Comparison of ENCODE assay signal across 8 mouse cellular contexts in genomic region chr16:37789015-37789381, GRCm38 (mm10). TPM values are rescaled to one million over a fixed set of nuclear protein-coding genes. Genes with fewer than 3 reads are reported as not detected.
DNase-seq lines count a peak whose midpoint lies in the region; ATAC-seq and TF ChIP-seq lines count a peak whose summit lies in the region.

No protein-coding gene starts in this region.

- peak; percentile 74 for TF ChIP-seq EP300 in lung, postnatal 0 days (IDR thresholded peaks at IDR 0.05)

- no peaks in the 10 kb centered on the region for H3K9me3 ChIP-seq in embryonic facial prominence, embryonic 14.5 days (ENCODE audit: control insufficient read depth, low read length)
- H3K9me3 ChIP-seq in lung, postnatal 0 days (ENCODE audit: low read length), result no peaks in the 10 kb centered on the region

- H3K4me1 ChIP-seq in embryonic facial prominence, embryonic 14.5 days (ENCODE audit: control insufficient read depth, insufficient read depth, low read length), result peaks cover 70% of the 10 kb centered on the region
- H3K4me1 ChIP-seq in lung, postnatal 0 days (ENCODE audit: insufficient read depth, low read depth, low read length), result peaks cover 35% of the 10 kb centered on the region

- WGBS in embryonic facial prominence, embryonic 14.5 days, result 44% methylated on average over 6 of the region's 6 CpGs
- 23% methylated on average over 6 of the region's 6 CpGs for WGBS in lung, postnatal 0 days

- DNase-seq in Muller cell, postnatal 12 days (ENCODE audit: inconsistent ontology term), result peak; percentile 55
- DNase-seq in embryonic facial prominence, embryonic 14.5 days (ENCODE audit: low spot score), result peak; percentile 79
- peak; percentile 60 to 70 for DNase-seq in heart, postnatal 10 days
- DNase-seq in lung, postnatal 0 days (ENCODE audit: low spot score), result peak; percentile 90
- no peak for DNase-seq in thymus, postnatal 10 days (ENCODE audit: low spot score in 2 of 2)
- DNase-seq in left cerebral cortex, adult 8-10 months (ENCODE audit: low spot score in 2 of 2), result no peak
- DNase-seq in spleen, postnatal 4 days (ENCODE audit: low spot score in 2 of 2), result no peak
- no peak for DNase-seq in urinary bladder, postnatal 25 days (ENCODE audit: low spot score)

- no peak overlapping the region for H3K9ac ChIP-seq in embryonic facial prominence, embryonic 14.5 days (ENCODE audit: low read depth, low read length)
- no peak overlapping the region for H3K9ac ChIP-seq in lung, postnatal 0 days (replicated peaks; ENCODE audit: low read depth)

- intact Hi-C loops in heart, postnatal 10 days (cut with DNase I), result no loop called here

- TF ChIP-seq CTCF in lung, postnatal 0 days (IDR thresholded peaks at IDR 0.05), result no peak

- H3K36me3 ChIP-seq in embryonic facial prominence, embryonic 14.5 days (ENCODE audit: control insufficient read depth, insufficient read depth, low read length), result peaks cover 64% of the 10 kb centered on the region
- no peaks in the 10 kb centered on the region for H3K36me3 ChIP-seq in lung, postnatal 0 days (ENCODE audit: insufficient read depth, low read length)

- H3K27ac ChIP-seq in embryonic facial prominence, embryonic 14.5 days (replicated peaks; ENCODE audit: low read depth, low read length), result peak overlapping the region; percentile 94
- peak overlapping the region; percentile 55 for H3K27ac ChIP-seq in lung, postnatal 0 days (ENCODE audit: low read length)

- H3K27me3 ChIP-seq in embryonic facial prominence, embryonic 14.5 days (replicated peaks; ENCODE audit: control insufficient read depth, insufficient read depth, low read length), result no peaks in the 10 kb centered on the region
- H3K27me3 ChIP-seq in lung, postnatal 0 days (replicated peaks; ENCODE audit: insufficient read depth, low read length), result no peaks in the 10 kb centered on the region

- H3K4me3 ChIP-seq in embryonic facial prominence, embryonic 14.5 days (ENCODE audit: low read depth, low read length), result no peak overlapping the region
- H3K4me3 ChIP-seq in lung, postnatal 0 days (ENCODE audit: low read depth, low read length), result no peak overlapping the region

- ATAC-seq in embryonic facial prominence, embryonic 14.5 days (ENCODE audit: low read depth), result peak; percentile 42
- peak; percentile 78 for ATAC-seq in lung, postnatal 0 days

- H3K4me2 ChIP-seq in embryonic facial prominence, embryonic 14.5 days (ENCODE audit: low read depth, low read length), result peak overlapping the region; percentile 36; the same call in 1 of the 2 replicates
- peak overlapping the region; percentile 27; the same call in 1 of the 2 replicates for H3K4me2 ChIP-seq in lung, postnatal 0 days (replicated peaks; ENCODE audit: low read depth, low read length)

RNA-seq across cellular contexts. Expression of gene Fstl1, which starts 12.3 kb away (rescaled TPM):
- 833 and 870 TPM in 2 replicates for polyA plus RNA-seq in embryonic facial prominence, embryonic 14.5 days (2014; fragmentation: Nextera tagmentation; extraction: Ambion mirVana)
- total RNA-seq in heart, postnatal 10 days (2021), result 100 to 1,000 TPM; 352 to 420 TPM
- polyA plus RNA-seq in lung, postnatal 0 days (2015; fragmentation: Nextera tagmentation; extraction: Ambion mirVana), result 305 and 333 TPM in 2 replicates
- total RNA-seq in left cerebral cortex, adult 8-10 months (2022), result 10 to 100 TPM; 31.0 to 39.0 (median 36.1) TPM

Comparison
In these comparisons a context has a peak if more than half of its experiments do, and no peak if none do; other contexts are left out.
1. DNase-seq: peak in Muller cell, postnatal 12 days (single experiment), embryonic facial prominence, embryonic 14.5 days (single experiment), heart, postnatal 10 days (2 of 2) and lung, postnatal 0 days (single experiment); none in thymus, postnatal 10 days (0 of 2), left cerebral cortex, adult 8-10 months (0 of 2), spleen, postnatal 4 days (0 of 2) and urinary bladder, postnatal 25 days (single experiment).
2. RNA of gene Fstl1, which starts 12.3 kb away (total RNA-seq): 352 to 420 TPM in heart, postnatal 10 days; 31.0 to 39.0 TPM in left cerebral cortex, adult 8-10 months; every median in the first group is over 4 times any median in the second.